Mouse (Mus musculus) ovary, postnatal 14 days (tissue): Measurements from ENCODE around the gene Tnfsf8.

Experiments
- DNase-seq: peaks from one replicate; pipeline ENCODE4 v3.0.0; 2022; ENCODE audit warnings: low spot score

Gene Tnfsf8

DNA sequence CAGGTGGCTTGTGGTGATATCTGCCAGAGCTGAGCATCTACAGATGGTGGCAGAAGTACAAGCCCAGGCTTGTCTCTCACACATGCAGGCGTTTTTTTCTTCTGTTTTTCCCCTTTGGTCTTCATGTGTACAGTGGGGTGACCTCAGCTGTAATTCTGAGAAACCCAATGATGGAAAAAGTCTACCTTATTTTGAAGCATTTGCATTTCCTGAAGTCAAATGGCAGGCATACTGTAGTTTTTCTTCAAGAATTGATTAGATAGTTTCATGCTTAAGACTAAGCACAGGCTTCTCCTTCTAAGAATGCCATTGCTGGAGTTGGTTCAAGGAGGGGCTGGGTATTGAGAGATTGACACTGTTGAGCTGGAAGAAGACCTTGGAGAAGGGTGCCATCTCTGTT, 18.9 kb downstream of the Tnfsf8 start:
- no peak for DNase-seq

DNA sequence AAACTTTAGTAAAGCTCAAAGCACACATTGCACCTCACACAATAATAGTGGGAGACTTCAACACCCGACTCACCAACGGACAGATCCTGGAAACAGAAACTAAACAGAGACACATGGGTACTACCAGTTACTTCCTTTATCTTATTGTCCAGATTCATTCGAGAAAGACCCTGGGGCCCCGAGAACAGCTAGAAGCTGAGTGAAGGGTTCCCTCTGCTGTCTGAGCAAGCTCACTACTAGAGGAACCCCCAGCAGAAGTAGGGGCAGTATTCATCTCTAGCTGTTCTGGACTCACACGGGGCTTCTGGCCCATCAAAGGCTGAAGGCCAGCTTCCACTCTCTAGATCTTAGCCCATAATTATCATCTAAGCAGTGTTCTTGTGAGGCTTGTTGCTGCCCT, 20.7 kb downstream of the Tnfsf8 start:
- no peak for DNase-seq

DNA sequence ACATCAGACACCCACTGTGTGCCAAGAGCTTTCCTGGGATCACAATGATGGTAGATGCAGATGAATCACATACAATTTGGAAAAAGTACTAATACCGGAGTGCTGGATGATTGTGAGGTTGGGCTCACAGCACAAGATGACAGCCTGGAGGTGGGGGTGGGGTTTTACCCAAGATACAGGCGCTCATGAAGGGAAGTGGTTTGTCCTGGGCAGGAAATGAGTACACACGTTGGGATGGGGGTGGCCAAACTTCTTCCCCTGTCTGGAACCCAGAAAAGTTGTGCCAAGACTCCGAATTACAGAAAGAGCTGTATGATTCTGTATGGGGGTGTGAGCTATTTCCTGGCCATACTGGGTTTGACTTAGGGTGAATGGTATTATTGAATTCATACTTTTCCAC, 38.0 kb downstream of the Tnfsf8 start:
- no peak for DNase-seq

DNA sequence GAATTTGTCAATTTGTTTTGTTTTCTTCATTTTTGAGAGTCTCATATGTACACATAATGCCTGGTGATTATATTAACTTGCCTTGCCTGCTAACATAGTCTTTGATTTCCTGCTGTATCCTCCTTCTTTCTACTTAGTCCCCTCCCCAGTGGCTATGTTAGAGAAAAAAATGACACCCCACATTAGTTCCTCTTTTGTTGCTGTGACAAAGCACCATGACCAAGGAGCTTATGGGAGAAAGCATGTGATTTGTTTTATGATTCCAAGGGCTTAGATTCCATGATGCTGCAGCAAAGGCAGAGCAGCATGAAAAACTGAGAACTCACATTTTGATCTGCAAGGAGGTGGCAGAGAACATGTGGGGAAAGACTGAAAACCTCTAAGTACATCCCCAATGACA, 43.6 kb downstream of the Tnfsf8 start:
- DNase-seq: no peak

- no peak for DNase-seq
Observed at GRCm38 (mm10) chr4:63815668-63816067, 45.5 kb downstream of the Tnfsf8 start.

DNA sequence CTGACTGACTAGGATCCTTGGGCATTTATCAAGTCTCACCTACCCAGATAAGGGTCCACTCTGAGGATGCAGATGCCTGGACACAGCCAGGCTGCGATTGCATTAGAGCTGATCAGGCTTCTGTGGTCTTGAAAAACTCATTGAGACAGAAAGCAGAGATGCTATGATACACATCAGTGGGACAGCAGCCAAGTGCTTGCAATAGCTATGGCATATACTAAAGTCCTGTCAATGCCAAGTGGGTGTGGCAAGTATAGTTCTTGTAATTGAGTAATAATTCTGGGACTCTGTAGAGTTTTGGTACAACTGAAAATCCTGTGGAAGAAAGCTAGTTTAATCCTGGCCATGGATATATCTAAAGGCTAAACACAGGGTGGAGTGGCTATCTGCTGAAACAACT, 63.1 kb downstream of the Tnfsf8 start:
- DNase-seq: no peak

DNA sequence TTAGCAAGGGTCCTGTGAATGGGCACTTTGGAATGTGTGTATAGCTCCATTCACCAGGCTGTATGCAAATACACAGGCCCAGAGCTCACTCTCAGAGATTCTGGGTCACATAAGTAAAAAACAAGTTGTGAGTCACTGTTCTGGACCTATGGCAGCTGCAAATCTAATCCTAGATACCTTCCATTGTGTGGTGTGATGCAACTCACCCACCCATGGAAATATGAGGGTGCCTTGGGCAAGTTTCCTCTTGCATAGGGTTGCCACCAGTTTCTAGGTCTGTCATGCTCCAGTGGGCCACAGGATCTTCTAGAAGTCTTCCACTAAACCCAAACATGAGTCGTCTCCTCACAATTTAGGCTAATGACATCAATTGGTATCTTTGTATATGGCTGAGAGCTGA, 64.6 kb downstream of the Tnfsf8 start:
- DNase-seq: no peak

- DNase-seq: no peak
Observed at GRCm38 (mm10) chr4:63792328-63792727, 68.8 kb downstream of the Tnfsf8 start.

GRCm38 (mm10) chr4:63785466-63785865, 75.7 kb downstream of the Tnfsf8 start:
- no peak for DNase-seq

DNA sequence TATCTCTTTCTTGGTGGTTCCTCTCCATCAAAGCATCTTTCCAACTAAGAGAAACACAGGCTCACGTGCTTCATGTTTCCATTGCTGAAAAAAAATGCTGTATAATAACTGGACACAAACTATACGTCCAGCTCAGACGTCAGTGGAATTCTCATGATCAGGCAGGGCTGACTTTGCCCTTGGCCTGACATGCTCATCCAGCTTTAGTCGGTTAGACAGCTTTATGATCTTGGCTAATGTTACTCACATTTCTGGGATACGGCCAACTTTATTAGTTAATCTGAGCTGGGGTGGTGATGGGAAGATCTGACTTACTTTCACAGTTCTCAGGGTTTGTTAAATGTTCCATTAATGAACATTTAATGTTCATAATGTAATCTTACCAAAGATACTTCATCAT, 77.3 kb downstream of the Tnfsf8 start:
- no peak for DNase-seq

DNA sequence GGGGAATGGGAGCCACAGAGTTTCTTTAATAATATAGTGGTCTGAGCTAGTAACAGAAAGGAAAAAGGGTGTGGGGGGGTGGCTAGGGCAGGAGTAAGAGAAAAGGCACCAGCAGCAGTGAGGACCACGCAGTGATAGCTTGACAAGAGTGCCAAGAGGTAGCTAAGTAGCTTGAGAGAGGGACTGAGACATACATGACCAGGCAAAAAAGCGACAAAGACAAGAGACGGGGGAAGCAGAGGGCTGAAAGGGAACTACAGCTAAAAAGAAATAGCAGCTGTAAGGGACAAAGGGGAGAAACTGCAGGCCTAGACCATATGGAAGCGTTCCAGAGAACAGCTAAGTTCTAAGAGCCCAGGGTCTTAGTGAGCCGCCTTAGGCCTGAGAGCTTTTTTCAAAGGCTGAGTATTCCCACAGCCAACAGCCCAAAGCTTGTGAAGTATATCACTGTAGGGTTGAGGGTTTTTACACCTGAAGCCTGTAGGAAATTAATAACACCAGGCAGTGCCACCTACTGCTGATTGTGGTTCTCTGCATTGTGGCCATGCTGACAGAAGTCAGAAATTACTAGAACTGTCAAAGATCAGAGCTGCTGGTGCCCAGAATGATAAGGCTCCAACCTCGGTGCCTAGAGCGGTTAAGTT, 78.1 kb downstream of the Tnfsf8 start:
- DNase-seq: no peak
